Mouse (Mus musculus) liver, postnatal 0 days (tissue): Measurements from ENCODE around the gene Pdia2.

Experiments used
- CTCF ChIP-seq: sonication (generic); IDR thresholded peaks from 2 replicates; pipeline ENCODE4 v1.5.1; 2016; ENCODE audit warnings: antibody characterized with exemption, low read depth
- EP300 ChIP-seq: IDR thresholded peaks from 2 replicates; pipeline ENCODE4 v1.6.1; 2016; ENCODE audit warnings: antibody characterized with exemption, low read depth, mild to moderate bottlenecking

GRCm38 (mm10) chr17:26221508-26221907 is 22.6 kb upstream of the Pdia2 start:
- TF ChIP-seq CTCF (no peak), EP300 (no peak)
